Mouse (Mus musculus): ENCODE results near the gene Amz2.

GRCm38 (mm10) chr11:109406431-109406830 is 19.3 kb upstream of the Amz2 start:
- TF ChIP-seq GATA1 (IDR thresholded peaks at IDR 0.05; ENCODE audit: low read length) (no peak), TAL1 (IDR thresholded peaks at IDR 0.05; ENCODE audit: low read length) (no peak)

Data from erythroblast, embryonic 14.5 days (primary cell).